Mouse (Mus musculus): ENCODE data around the gene Bcl11a. TPM values are rescaled to one million over a fixed set of nuclear protein-coding genes. Genes with fewer than 3 reads are reported as not detected.

Gene Bcl11a
- total and polyA plus RNA-seq, 3 experiments: 37.0 to 112 (median 83.8) TPM

GRCm38 (mm10) chr11:24076127-24076650 is 1.7 kb upstream of the Bcl11a start:
- H3K27me3 ChIP-seq (ENCODE audit: control insufficient read depth in 1 of 2, insufficient read depth in 2 of 2, low read length in 2 of 2): no peaks in the 10 kb centered on the region
- peak; percentile 93 for DNase-seq (ENCODE audit: low read depth, low spot score)
- H3K4me1 ChIP-seq (ENCODE audit: control insufficient read depth in 1 of 2, insufficient read depth in 2 of 2, low read length in 2 of 2): no peaks in the 10 kb centered on the region
- peaks cover 0 to 8% of the 10 kb centered on the region in 2 experiments; a peak in 2 of 4 replicates for H3K36me3 ChIP-seq (ENCODE audit: control insufficient read depth in 1 of 2, insufficient read depth in 2 of 2, low read length in 2 of 2)
- H3K9me3 ChIP-seq (replicated peaks; ENCODE audit: insufficient read depth, low read length): no peaks in the 10 kb centered on the region
- H3K9ac ChIP-seq (ENCODE audit: control insufficient read depth, low read depth, low read length, poor library complexity, severe bottlenecking): peak overlapping the region; percentile 94
- H3K4me3 ChIP-seq (ENCODE audit: control insufficient read depth in 1 of 2, insufficient read depth in 1 of 2, low read depth in 2 of 2, low read length in 2 of 2): peak overlapping the region; percentile 77 to 82
- peaks cover 54% of the 10 kb centered on the region for H3K79me2 ChIP-seq (ENCODE audit: control insufficient read depth, insufficient read depth, low read length, poor library complexity)
- H3K27ac ChIP-seq (ENCODE audit: control insufficient read depth, low read depth, low read length): peak overlapping the region; percentile 93
- TF ChIP-seq MYB (IDR thresholded peaks at IDR 0.05; ENCODE audit: low read depth, low read length) (no peak), NELFE (IDR thresholded peaks at IDR 0.05; ENCODE audit: low read depth, low read length) (no peak), ZKSCAN1 (IDR thresholded peaks at IDR 0.05; ENCODE audit: low read depth, low read length) (no peak), MAX (IDR thresholded peaks at IDR 0.05; ENCODE audit: low read length) (peak; percentile 77), JUND (IDR thresholded peaks at IDR 0.05; ENCODE audit: low read depth, low read length) (no peak), KAT2A (conservative IDR thresholded peaks at IDR 0.05; ENCODE audit: low read depth, low read length) (no peak), SMC3 (IDR thresholded peaks at IDR 0.05; ENCODE audit: low read depth, low read length) (no peak), ELF1 (IDR thresholded peaks at IDR 0.05; ENCODE audit: low read depth, low read length) (no peak), TAL1 (IDR thresholded peaks at IDR 0.05; ENCODE audit: low read length) (no peak), USF1 (IDR thresholded peaks at IDR 0.05; ENCODE audit: low read depth, low read length) (no peak), MAFK (IDR thresholded peaks at IDR 0.05; ENCODE audit: borderline replicate concordance, low read depth, low read length) (no peak), RAD21 (IDR thresholded peaks at IDR 0.05; ENCODE audit: low read depth, low read length) (peak; percentile 27), POLR2AphosphoS2 (IDR thresholded peaks at IDR 0.05; ENCODE audit: low read length) (no peak), UBTF (IDR thresholded peaks at IDR 0.05; ENCODE audit: borderline replicate concordance, insufficient read depth, low read depth, low read length) (0 out of 2 replicates have a peak, but pooled peaks have one; percentile 56), CHD1 (IDR thresholded peaks at IDR 0.05; ENCODE audit: low read depth, low read length) (no peak), MXI1 (IDR thresholded peaks at IDR 0.05; ENCODE audit: low read depth, low read length) (peak; percentile 80; the same call in 1 of the 2 replicates), BHLHE40 (IDR thresholded peaks at IDR 0.05; ENCODE audit: borderline replicate concordance, low read depth, low read length) (peak; percentile 80; the same call in 1 of the 2 replicates), TBP (IDR thresholded peaks at IDR 0.05; ENCODE audit: low read depth, low read length) (peak; percentile 44; the same call in 1 of the 2 replicates), POLR2A (IDR thresholded peaks at IDR 0.05; ENCODE audit: control insufficient read depth in 1 of 2, insufficient read depth in 1 of 2, low read depth in 1 of 2, low read length in 2 of 2, poor library complexity in 1 of 2) (0 out of 4 replicates have a peak, but pooled peaks of 1 of the 2 experiments have one; percentile 38), GATA1 (IDR thresholded peaks at IDR 0.05; ENCODE audit: low read depth, low read length) (no peak), EP300 (IDR thresholded peaks at IDR 0.05; ENCODE audit: low read depth in 1 of 2, low read length in 2 of 2) (no peak), NRF1 (IDR thresholded peaks at IDR 0.05; ENCODE audit: insufficient read depth, low read depth, low read length, poor library complexity, severe bottlenecking) (peak; percentile 62), ZC3H11A (IDR thresholded peaks at IDR 0.05; ENCODE audit: low read depth, low read length) (no peak), GABPA (IDR thresholded peaks at IDR 0.05; ENCODE audit: low read depth, low read length) (no peak), MYC (IDR thresholded peaks at IDR 0.05; ENCODE audit: low read depth, low read length) (no peak; the same call in none of the 2 replicates), HCFC1 (IDR thresholded peaks at IDR 0.05; ENCODE audit: low read depth, low read length) (0 out of 2 replicates have a peak, but pooled peaks have one; percentile 4), POLR2AphosphoS5 (IDR thresholded peaks at IDR 0.05; ENCODE audit: borderline replicate concordance, low read depth, low read length) (no peak), USF2 (IDR thresholded peaks at IDR 0.05; ENCODE audit: borderline replicate concordance in 1 of 2, insufficient read depth in 1 of 2, low read depth in 1 of 2, low read length in 2 of 2) (no peak), MEF2A (IDR thresholded peaks at IDR 0.05; ENCODE audit: extremely low read depth, insufficient replicate concordance, low read depth, low read length, poor library complexity, severe bottlenecking) (no peak), RCOR1 (IDR thresholded peaks at IDR 0.05; ENCODE audit: low read depth, low read length) (no peak), SIN3A (IDR thresholded peaks at IDR 0.05; ENCODE audit: low read length) (peak; percentile 90), TCF12 (IDR thresholded peaks at IDR 0.05; ENCODE audit: low read depth, low read length) (no peak), MAZ (IDR thresholded peaks at IDR 0.05; ENCODE audit: low read depth, low read length) (no peak), CTCF (IDR thresholded peaks at IDR 0.05 in 2 of 3, conservative IDR thresholded peaks at IDR 0.05 in 1 of 3; ENCODE audit: control insufficient read depth in 1 of 3, insufficient read depth in 1 of 3, low read depth in 2 of 3, low read length in 3 of 3, poor library complexity in 1 of 3, severe bottlenecking in 1 of 3) (peak in 2 of 3 experiments; percentile 6 to 41; a peak in 2 of 6 replicates), ZMIZ1 (IDR thresholded peaks at IDR 0.05; ENCODE audit: low read depth, low read length) (no peak), E2F4 (IDR thresholded peaks at IDR 0.05; ENCODE audit: borderline replicate concordance, low read depth, low read length) (peak; percentile 58; the same call in 1 of the 2 replicates)

Data from MEL (cell line).